Mouse (Mus musculus): ENCODE results near the gene Kidins220. TPM values are rescaled to one million over a fixed set of nuclear protein-coding genes. Genes with fewer than 3 reads are reported as not detected.

Kidins220 gene
- polyA plus RNA-seq, 1 experiment = 85.7 TPM

DNA sequence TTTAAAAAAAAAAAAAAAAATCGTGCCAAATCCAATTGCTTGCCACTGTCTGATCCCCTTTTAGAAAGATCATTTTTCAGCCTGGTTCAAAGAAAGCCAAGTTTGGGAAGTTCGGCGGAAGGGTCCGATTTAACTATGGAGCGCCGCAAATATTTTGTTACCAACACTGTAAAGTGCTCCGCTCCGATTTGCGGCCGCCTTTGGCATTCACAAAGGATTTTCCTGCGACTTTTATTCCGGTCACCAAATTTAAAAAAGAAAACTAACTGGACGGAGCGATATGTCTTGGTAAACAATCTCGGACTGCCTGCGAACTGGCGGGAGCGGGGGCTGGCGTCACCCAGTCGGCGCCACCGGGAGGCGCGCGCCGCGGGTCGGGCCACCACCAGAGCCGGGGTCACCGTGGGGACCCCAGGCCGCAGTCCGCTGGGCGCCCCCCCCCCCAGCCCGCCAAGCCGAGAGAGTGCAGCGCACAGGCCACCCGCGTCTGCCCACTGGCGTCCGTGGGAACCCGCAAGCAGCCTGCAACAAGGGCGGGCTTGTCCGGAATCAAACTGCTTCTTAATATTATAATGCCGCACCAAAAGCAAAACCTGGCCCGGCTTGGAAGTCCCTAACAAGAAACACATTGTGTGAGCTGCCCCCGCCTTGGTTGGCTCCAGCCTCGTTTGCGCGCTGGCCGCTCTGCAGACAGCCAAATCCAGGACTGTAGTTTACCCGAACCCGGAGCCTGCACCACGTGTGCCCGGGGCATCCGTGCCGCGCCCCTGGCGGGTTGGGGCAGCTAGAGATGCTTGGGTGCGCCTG, 125.9 kb downstream of the Kidins220 start:
- Histone ChIP-seq H3K4me3 (ENCODE audit: insufficient read depth, low read length) (peak overlapping the region; percentile 46), H3K27ac (ENCODE audit: insufficient read depth, low read length) (peak overlapping the region; percentile 11), H3K4me1 (ENCODE audit: control insufficient read depth, insufficient read depth, low read length) (no peaks in the 10 kb centered on the region)
- TF ChIP-seq POLR2A (IDR thresholded peaks at IDR 0.05; ENCODE audit: low read depth, low read length) (no peak), CTCF (IDR thresholded peaks at IDR 0.05; ENCODE audit: borderline replicate concordance, insufficient read depth, low read length) (no peak)

GRCm38 (mm10) chr12:25101389-25101788, 126.7 kb downstream of the Kidins220 start:
- H3K4me1 ChIP-seq (ENCODE audit: control insufficient read depth, insufficient read depth, low read length) = no peaks in the 10 kb centered on the region
- no peak overlapping the region for H3K4me3 ChIP-seq (ENCODE audit: insufficient read depth, low read length)
- no peak for TF ChIP-seq POLR2A (IDR thresholded peaks at IDR 0.05; ENCODE audit: low read depth, low read length)
- no peak for TF ChIP-seq CTCF (IDR thresholded peaks at IDR 0.05; ENCODE audit: borderline replicate concordance, insufficient read depth, low read length)
- H3K27ac ChIP-seq (ENCODE audit: insufficient read depth, low read length) = no peak overlapping the region

GRCm38 (mm10) chr12:25103911-25104310, 129.2 kb downstream of the Kidins220 start:
- Histone ChIP-seq H3K27ac (ENCODE audit: insufficient read depth, low read length) (no peak overlapping the region), H3K4me3 (ENCODE audit: insufficient read depth, low read length) (no peak overlapping the region), H3K4me1 (ENCODE audit: control insufficient read depth, insufficient read depth, low read length) (no peaks in the 10 kb centered on the region)
- TF ChIP-seq CTCF (IDR thresholded peaks at IDR 0.05; ENCODE audit: borderline replicate concordance, insufficient read depth, low read length) (no peak), POLR2A (IDR thresholded peaks at IDR 0.05; ENCODE audit: low read depth, low read length) (no peak)

DNA sequence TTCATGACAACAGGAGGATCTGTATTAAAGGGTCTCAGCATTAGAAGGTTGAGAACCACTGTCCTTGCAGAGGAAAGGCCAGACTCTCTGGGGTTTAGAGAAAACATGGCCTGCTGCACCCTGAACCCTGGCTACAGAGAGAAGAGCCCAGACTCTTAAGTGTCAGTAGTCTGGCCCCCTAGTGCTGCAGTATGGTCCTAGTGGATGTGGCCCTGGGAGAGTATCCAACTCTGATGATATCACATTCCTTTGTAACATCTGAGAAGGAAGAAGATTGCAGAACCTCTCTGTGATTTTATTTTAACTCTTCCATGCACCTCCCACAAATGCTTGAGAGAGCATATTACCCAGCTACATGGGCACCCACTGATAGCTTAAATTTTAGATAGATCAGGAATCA, 129.8 kb downstream of the Kidins220 start:
- no peak overlapping the region for H3K27ac ChIP-seq (ENCODE audit: insufficient read depth, low read length)
- no peaks in the 10 kb centered on the region for H3K4me1 ChIP-seq (ENCODE audit: control insufficient read depth, insufficient read depth, low read length)
- TF ChIP-seq POLR2A (IDR thresholded peaks at IDR 0.05; ENCODE audit: low read depth, low read length) (no peak), CTCF (IDR thresholded peaks at IDR 0.05; ENCODE audit: borderline replicate concordance, insufficient read depth, low read length) (no peak)
- no peak overlapping the region for H3K4me3 ChIP-seq (ENCODE audit: insufficient read depth, low read length)

- H3K27ac ChIP-seq (ENCODE audit: insufficient read depth, low read length) = no peak overlapping the region
- TF ChIP-seq CTCF (IDR thresholded peaks at IDR 0.05; ENCODE audit: borderline replicate concordance, insufficient read depth, low read length) (no peak), POLR2A (IDR thresholded peaks at IDR 0.05; ENCODE audit: low read depth, low read length) (no peak)
- H3K4me3 ChIP-seq (ENCODE audit: insufficient read depth, low read length) = no peak overlapping the region
- peaks cover 5% of the 10 kb centered on the region for H3K4me1 ChIP-seq (ENCODE audit: control insufficient read depth, insufficient read depth, low read length)
Measured at GRCm38 (mm10) chr12:25108865-25109264, 134.1 kb downstream of the Kidins220 start.

DNA sequence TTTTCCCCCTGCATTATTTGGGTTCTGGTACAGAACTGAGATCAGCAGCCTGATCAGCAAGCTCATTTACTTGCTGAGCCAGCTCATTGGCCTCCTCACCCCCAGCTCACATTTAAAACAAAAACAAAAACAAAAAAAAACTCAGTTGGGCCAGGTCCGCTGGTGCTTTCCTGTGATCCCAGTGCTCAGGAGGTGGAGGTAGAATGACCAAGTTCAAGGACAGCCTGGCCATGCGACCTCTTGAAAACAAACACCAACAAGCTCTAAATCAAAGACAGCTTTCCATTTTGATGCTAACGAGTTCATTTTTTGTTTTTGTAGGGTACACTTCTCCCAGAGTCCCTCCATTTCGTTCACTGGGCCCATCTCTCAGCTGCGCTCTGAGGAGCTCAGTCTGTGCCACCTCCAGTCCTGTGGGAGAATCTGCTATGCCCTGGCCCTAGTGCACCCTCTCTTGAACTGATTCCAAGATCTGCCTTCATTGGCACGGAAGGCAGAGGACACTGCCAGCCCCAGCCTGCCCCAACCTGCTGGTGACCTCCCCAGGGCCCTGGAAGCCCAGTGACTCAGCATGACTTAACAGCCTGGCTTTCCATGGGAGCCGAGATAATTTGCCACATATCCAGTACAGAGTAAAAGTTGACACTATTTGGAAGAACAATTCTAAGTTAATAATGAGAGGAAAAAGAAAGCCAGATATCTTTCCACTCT, 135.4 kb downstream of the Kidins220 start:
- no peak for TF ChIP-seq CTCF (IDR thresholded peaks at IDR 0.05; ENCODE audit: borderline replicate concordance, insufficient read depth, low read length)
- TF ChIP-seq POLR2A (IDR thresholded peaks at IDR 0.05; ENCODE audit: low read depth, low read length) = no peak
- H3K27ac ChIP-seq (ENCODE audit: insufficient read depth, low read length) = 0 out of 2 replicates have a peak overlapping the region, but pooled peaks have one; percentile 9
- H3K4me3 ChIP-seq (ENCODE audit: insufficient read depth, low read length) = no peak overlapping the region
- H3K4me1 ChIP-seq (ENCODE audit: control insufficient read depth, insufficient read depth, low read length) = peaks cover 5% of the 10 kb centered on the region

DNA sequence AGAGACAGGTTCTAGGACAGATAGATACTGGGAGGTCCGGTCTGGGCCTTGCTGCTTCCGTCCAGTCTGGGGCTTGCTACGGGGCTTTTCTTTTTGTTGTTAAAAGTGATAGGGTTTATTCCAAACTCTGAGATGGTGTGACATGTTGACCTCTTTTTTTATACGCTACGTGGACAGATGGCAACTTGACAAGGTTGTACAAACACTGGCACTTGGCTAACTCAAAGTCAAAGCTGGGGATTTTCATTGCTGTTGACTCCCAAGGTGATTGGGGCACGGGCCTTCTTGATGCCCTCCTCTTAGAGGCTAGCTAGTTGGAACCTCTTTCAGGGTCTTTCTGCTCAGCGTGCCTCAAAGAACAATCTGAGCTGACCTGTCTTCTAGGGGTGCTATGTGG, 136.0 kb downstream of the Kidins220 start:
- no peak overlapping the region for H3K4me3 ChIP-seq (ENCODE audit: insufficient read depth, low read length)
- no peak for TF ChIP-seq CTCF (IDR thresholded peaks at IDR 0.05; ENCODE audit: borderline replicate concordance, insufficient read depth, low read length)
- TF ChIP-seq POLR2A (IDR thresholded peaks at IDR 0.05; ENCODE audit: low read depth, low read length) = no peak
- peaks cover 5% of the 10 kb centered on the region for H3K4me1 ChIP-seq (ENCODE audit: control insufficient read depth, insufficient read depth, low read length)
- 0 out of 2 replicates have a peak overlapping the region, but pooled peaks have one; percentile 9 for H3K27ac ChIP-seq (ENCODE audit: insufficient read depth, low read length)

Other genes starting within 250 kb of the Kidins220 start
- 16.6 and 17.2 TPM in 2 replicates for gene Mboat2, start 144.0 kb upstream of the Kidins220 start, polyA plus RNA-seq (2011; ENCODE audit: insufficient read length, low read depth, missing spikeins)
- 40.5 and 73.0 TPM in 2 replicates for gene Id2, start 122.2 kb downstream of the Kidins220 start, polyA plus RNA-seq (2011; ENCODE audit: insufficient read length, low read depth, missing spikeins)